Mouse (Mus musculus) spleen, postnatal 36 days (tissue): Measurements from ENCODE around the gene Hoxc8.

ENCODE experiments used
- DNase-seq, 2 experiments: peaks; one replicate each; pipeline ENCODE4 v3.0.0; 2022; ENCODE audit warnings: low spot score in 2 of 2, mixed read lengths in 1 of 2

Hoxc8 gene

DNA sequence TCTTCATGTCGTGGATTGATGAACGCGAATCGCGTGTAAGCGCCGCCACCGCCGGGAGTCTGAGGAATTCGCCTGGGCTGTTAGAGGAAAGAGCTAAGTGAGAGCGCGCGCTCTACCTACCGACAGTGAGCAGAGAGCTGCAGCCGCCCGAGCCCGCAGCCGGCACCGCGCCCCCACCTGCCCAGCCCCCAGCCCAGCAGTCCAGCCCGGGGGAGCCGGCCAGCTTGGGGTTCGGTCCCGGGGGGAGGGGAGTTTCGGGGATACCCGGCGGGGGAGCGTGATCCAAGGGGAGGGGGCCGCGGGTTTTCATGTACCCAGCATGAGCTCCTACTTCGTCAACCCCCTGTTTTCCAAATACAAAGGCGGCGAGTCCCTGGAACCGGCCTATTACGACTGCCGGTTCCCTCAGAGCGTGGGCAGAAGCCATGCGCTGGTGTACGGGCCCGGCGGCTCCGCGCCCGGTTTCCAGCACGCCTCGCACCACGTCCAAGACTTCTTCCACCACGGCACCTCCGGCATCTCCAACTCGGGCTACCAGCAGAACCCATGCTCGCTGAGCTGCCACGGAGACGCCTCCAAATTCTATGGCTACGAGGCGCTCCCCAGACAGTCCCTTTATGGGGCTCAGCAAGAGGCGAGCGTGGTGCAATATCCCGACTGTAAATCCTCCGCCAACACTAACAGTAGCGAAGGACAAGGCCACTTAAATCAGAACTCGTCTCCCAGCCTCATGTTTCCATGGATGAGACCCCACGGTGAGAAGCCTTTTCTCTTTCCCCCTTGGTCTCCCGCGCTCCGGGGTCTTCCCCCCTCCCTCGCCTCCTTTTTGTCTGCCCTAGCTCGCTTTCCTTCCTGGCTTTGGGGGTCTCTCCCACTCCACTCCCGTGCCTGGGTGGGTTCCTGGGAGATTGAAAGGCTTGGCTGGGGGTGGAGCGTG lies at the start of gene Hoxc8:
Hoxc8 (plus strand) TSS at position 147 of the 937 bp plus-strand sequence.
- no peak for DNase-seq

DNA sequence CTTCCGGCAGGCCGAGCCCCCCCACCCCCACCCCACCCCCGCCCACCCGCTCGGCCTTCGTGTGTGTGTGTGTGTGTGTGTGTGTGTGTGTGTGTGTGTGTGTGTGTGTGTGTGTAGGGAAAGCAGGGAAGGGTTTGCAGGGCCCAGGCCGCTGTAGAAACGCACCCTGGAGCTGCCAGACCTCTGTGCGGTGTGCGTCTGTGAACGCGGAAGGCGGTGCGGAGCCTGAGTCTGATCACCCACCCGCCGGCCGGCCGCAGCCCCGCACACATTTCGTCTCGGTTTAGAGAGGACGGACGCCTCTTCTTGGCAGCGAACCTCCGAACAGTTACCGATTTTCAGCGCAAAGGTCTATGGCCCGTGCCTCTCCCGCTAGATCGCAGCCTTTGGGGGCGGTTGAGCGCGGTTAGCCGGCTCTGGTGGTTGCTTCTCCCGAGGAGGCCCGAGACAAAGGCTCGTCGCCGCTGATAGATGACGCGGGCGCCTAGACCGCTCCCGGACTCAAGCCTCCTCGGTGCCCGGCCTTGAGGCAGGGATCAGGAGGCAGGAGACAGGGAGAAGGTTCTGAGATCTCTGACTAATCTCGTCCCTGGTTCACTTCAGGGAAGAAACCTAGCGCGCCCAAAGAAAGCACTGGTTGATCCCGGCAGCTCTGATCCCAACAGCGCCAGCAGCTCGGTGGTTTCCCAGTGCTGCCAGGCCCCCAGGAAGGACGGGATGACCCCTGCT lies 47.5 kb upstream of the Hoxc8 start:
- no peak for DNase-seq

DNA sequence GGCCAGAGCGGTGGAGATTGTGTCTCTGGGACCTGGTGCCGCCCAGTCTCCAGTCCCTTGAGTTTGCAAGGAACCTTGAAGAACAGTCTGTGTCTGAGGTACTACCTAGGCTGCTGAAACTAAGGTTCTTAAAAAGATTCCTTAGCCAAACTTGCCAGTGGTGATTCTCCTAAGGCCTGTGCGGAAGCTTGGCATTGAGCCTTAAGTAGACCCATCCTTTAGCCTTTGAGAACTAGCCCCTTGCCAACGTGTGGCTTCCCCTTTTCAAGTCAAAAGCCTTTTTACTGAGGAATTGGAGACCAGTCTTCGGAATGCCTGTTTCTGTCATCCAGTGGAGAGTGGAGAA lies 47.0 kb upstream of the Hoxc8 start:
- DNase-seq, result no peak

DNA sequence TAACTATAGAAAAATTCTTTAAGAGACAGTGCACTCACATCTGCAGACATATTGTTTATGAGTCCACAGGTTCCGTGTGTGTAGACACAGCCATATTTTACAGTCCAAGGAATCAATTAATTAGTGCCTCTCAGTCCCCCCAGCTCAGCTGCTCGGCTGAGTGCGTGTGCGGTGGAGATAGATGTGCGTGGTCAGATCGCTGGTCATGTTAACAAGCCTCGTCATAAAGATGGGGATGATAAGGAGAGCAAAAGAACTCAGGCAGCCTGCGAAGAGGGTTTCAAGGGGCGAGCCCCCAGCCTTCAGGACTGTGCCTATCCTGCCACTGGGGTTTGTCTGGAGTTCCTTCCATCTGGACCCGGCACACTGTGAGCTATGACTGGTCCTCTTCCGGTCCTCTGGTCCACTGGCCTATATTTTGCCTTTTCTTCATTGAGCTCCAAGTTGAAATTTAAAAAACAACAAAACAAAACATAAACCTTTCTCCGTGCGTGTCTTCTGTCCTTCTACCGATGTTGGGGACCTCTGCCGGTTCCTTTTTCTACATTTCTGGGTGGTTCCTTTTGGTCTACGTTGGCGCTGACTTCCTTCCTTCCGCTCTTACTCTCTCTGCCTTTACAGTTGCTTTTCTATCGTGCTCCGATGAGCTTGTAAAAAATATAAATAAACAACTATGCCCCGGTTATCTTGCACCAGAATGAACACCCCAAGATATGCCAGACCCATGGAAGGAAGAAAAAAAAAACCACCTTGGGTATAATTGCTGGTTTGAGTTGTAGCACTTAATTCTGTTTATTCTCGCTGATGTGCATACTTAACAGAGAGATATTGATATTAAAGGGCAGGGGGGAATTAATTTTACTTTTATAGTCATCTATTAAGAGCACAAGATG lies 45.0 kb upstream of the Hoxc8 start:
- no peak for DNase-seq

DNA sequence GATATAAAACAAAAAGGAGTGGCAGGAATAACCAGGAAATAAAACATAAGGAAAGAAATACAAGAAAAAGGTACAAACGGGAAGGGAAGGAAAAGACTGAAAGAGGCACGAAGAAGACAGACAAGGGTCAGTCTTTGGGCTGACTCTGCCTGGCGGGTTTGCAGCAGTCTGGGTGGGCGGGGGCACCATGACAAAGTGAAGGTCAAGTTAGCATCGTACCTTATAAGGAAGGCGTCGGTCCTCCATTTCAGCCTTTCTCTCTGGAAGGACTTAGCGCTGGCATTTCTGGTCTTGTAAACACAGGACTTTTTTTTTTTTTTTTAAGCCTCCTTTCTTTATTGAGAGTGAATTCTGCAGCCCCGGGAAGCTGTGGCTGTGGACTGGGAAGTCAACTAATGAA lies 43.1 kb upstream of the Hoxc8 start:
- DNase-seq, result no peak

DNA sequence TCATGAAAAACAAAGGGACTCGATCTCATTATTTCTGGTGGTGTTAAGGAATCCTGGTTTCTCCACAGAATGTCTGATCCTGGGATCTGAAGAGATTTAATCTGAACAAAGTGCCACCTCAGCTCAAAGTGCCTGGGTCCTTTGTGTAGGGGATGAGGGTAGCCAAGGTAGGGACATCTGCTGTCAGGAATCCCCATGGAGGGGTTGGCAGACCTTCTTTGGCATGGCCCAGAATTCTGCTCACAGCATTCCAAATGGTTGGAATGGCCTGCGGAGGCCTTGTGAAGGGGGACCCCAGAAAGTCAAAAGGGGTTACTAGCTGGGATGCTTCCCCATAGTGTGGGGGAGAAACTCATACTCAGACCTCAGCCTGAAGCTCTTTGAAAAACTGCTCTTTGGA lies 41.6 kb upstream of the Hoxc8 start:
- DNase-seq, result no peak

DNA sequence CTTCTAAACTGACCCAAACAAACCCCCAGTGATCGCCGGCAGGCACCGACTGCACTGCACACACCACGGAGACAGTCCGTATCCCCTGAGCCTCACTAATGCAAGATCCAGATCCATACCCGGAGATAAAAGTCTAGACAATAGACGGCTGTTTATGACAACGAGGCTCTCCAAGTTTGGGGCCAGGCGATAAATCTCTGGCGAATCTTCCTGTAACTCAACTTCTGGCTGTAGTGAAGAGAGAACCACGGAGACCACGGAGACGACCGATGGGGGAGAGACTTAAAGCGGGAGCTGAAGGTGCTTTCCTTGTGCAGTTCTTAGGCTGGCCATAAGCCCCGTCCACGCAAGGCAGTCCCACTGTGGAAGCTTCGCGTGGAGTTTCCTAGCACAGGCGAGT lies 40.7 kb upstream of the Hoxc8 start:
- no peak for DNase-seq

DNA sequence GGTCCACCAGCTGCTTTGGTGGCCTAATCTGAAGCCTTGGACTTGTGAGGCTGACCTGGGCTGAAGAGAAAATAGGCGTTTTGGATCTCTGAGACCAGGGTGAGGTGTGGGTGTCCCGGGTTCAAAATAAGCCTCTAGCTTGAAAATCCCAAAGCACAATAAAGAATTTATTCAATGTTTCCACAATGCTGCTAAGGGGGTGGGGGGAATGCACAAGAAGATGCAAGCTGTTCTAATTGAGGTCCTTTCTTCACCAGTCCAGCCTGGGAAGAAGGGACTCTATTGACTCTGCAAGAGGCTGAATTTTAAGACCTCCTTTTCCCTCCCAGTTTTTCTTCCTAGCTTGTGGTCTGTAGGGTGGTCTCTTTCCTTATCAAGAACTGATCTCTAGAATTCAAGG lies 39.5 kb upstream of the Hoxc8 start:
- DNase-seq, result no peak

DNA sequence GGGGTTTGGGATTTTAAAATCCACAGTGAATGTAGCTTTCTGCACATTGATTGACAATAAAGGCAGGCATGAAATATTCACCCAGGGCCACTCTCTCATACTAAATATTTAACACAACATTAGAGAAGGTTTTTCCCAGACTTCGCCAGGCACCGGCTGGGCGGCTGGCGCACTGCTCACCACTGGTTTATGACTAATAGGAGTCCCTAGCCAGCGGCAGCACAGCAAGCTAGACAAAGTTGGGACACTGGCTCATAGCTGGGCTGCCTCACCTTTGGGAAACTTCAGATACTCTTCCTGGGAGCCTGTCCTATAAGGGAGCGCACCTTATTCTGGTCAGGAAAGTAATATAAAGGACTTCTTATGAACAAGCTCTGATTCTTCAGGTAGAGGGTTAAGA lies 36.8 kb upstream of the Hoxc8 start:
- DNase-seq, result no peak

DNA sequence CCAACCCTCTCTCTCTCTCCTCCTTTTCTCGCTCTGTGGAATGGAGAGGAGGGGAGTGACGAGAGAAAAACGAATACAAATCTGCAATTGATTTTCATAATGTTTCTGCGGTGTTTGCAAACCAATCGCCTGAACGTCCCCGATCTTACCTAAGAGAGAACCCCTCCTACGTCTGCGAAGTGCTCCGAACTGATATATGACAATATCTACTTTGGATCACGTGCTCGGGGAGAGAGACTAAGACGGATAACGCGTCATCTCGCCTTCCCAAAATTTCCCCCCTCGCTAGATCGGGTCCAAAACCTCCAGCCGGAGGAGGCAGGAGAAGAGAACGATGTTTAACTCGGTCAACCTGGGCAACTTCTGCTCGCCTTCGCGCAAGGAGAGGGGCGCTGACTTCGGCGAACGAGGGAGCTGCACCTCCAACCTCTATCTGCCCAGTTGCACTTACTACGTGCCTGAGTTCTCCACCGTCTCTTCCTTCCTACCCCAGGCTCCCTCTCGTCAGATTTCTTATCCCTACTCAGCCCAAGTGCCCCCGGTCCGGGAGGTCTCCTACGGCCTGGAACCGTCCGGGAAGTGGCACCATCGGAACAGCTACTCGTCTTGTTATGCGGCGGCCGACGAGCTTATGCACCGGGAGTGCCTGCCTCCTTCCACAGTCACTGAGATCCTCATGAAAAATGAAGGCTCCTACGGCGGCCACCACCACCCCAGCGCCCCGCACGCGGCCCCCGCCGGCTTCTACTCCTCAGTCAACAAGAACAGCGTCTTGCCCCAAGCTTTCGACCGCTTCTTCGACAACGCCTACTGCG lies 36.0 kb upstream of the Hoxc8 start, which contains the start of gene Hoxc11:
Hoxc11 (plus strand) TSS at position 236 of the 815 bp plus-strand sequence.
- DNase-seq, result no peak

DNA sequence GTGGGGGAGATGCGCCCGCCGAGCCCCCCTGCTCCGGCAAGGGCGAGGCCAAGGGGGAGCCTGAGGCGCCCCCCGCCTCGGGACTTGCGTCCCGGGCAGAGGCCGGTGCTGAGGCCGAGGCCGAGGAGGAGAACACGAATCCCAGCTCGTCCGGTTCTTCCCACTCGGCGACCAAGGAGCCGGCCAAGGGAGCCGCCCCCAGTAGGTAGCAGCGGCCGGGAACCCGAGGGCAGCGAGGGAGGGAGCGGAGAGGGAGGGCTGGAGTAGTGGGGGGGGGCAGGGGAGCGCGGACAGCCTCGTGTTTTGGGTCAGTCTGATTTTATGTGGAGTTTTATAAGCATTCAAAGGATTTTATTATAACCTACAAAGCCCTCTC lies 35.4 kb upstream of the Hoxc8 start:
- no peak for DNase-seq

DNA sequence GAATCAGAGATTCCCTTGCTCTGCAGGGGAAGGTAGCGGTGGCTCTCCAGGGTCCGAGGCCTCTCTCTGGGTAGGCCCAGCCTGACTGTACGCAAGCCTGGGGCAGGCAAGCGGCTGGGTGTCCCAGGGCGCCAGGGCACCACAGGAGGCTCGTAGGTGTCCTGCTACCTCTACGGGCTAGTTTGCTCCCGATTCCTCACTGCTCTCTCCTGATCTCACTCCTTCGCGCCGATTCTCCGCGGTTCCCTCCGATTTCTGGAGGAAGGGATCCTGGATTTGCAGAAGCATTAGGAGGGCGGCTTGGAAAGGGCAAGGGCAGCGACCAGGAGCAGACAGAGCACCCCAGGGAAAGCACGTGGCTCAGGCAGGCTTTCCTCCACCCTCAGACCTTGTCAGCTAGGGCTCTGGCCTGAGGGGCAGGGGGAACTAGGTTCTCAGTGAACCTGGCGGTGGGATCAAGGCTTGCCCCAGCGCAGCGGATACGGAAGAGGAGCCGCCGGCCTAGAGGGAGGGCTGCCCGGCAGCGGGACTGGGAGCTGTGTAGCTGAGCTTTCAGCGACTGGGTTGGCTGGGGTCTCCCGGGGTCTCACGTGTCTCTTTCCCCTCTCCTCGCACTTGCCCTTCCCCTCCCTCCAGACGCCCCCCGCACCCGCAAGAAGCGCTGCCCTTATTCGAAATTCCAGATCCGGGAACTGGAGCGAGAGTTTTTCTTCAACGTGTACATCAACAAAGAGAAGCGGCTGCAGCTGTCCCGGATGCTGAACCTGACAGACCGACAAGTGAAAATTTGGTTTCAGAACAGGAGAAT lies 34.4 kb upstream of the Hoxc8 start:
- no peak for DNase-seq

DNA sequence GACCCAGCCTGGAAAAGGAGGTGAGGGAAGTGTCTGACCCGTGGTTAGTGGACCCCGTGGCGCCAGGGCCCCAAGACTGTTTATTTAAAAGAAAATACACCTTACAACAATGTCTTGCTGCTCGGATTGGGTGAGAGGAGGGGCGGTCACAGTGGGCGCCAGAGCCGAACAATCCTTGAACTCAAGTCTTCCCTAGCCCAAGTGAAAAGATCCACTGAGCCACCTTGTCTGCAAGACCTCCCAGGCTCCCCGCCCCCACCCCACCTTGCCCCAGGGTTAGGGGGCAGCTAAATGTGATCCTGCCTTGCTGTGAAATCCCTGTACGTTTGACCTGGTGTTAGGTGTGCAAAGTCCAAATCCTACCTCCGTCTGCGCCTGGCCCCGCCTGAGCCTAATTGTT lies 33.5 kb upstream of the Hoxc8 start:
- DNase-seq, result no peak

DNA sequence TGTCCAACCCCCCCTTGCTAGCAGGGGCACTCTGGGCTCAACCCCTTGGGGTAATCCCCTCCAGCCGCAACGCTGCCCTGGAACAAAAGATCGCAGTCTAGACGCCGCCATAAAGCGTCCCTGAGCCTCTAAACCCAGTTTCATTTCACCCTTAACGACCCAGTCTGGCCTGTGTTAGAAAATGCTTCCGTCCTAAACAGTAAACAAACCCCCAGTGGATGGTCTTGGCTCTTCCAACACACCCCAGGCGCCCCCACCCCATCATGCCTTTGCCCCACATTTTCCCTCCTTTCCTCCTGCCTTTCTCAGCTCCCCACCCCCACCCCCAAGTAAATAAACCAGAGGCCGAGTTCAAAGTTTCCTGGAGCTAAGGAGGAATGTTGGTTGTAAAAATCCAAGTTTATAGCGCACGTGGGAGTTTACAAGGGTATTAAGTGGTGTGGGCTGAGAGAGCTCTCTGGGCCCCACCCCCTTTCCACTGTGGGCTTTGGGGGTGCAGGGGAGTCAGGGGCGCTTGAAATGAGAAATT lies 30.7 kb upstream of the Hoxc8 start:
- no peak for DNase-seq

DNA sequence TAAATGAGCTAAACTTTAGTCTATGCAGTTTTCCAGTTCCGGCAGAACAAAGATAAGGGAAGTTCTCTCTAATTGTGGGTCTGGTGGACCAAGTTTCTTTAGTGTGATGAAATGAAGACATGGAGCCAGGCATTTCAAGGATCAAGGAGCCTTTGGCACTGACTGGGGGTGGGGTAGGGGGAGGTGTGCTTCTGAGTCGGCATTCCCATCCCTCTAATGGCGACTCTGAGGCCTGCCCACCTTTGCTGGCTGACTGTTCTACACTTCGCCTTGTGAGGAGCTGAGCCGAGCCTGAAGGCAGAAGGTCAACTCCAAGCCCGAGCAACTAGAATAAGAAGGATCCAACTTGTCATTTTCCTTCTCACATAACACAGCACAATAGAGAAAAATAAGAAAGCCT lies 28.7 kb upstream of the Hoxc8 start:
- no peak for DNase-seq

DNA sequence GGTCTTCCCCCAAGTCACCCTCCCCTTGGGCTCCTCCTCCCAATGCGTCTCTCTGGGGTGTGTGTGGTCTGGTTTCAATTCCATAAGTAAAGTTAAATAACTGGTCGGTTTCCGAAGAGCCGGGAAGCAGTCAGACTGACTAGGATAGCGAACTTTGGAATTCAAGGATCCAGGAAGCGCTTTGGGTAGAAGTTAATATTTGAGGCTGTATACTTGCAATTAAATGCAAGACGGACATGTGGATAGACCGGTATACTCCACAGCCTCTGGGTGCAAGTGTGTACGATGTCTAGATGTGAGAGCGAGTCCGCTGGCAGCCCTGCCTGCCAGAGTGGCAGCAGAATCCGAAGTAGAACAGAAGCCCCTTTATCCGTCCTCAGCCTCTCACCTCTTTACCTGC lies 27.9 kb upstream of the Hoxc8 start:
- DNase-seq, result no peak

DNA sequence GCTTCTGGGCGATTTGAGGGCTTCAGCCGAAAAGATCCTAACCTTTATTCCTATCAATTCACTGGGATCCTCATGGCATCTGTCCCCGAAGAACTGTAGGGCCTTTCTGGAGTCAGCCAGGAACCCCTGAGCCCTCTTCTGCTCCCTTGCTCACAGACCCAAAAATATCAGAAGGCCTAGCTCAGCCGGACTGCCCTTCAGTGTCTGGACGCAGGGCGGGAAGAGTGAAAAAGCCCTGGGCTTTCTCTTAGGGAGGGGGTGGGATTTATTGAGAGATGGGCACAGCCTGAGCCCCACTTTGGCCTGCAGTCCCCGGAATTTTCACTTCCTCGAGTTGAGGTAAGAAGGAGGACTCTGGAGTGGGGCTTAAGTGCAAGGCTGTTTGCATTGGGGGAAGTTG lies 27.1 kb upstream of the Hoxc8 start:
- no peak for DNase-seq

DNA sequence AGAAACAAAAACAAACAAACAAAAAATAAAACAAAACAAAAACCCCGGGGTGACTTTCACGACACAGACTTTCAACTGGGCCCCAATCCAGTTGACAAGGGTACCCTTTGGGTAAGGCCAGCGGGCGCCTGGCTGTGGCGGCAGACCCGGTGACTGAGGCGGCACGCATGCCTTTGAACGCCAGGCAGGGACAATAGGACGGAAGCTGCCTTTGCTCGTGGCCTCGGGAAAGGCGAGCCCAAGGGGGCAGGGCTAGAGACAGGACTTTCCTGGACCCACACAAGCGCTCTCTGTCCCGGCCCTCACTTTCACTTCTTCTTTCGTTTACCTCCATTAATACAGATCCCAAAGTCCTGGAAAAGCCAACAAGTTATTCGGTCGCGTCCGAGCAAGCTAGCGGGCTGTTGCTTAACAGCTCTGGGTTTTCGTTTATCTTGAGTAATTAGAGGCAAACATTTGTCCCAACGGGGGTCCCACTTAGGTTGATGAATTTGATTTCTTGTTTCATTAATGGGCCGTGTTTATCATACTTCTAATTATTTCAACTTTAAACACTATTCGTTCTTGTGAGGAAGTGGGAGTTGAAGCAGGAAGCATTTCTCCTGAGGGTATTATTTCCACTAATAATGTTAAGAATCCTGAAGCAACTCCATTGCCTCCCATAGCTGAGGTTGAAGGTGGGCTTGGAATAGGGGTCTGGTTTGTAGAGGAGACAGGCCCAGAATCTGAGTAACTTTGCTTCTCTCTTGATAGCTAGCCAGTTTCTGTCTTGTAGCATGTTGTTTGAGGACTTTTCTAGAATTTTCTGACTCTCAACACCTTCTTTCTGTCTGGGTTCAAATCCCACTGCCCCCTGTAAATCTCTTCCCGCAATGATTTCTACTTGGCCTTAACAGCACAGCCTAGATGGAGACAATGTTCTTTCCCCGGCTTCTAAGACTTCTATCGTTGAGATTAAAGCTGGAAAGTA lies 26.5 kb upstream of the Hoxc8 start:
- DNase-seq, result no peak
